Mouse (Mus musculus): ENCODE measurements around the gene Epb41l2. TPM values are rescaled to one million over a fixed set of nuclear protein-coding genes. Genes with fewer than 3 reads are reported as not detected.

Gene Epb41l2
- polyA plus RNA-seq, 1 experiment from 2014 or later, result 46.3 TPM

DNA sequence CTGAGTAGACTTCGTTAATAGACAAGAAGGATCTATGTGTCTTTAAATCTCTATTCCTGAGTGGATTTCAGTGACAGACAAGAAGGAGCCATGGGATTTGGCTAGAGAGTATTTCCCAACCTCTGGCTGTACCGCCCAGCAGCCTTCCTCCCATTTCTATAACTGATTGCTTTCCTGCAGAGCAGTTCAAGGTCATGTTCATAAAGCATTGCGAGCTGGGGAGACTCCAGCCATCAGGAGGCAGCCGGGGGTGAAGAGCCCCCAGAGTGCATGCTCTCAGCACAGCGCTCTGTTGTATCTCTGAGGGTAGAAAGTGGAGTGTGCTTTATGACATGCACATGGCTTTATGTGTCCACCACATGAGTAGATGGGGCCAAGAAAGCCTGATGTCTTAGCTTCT is 123.2 kb downstream of the Epb41l2 start:
- H3K36me3 ChIP-seq (ENCODE audit: control insufficient read depth, insufficient read depth, low read length), result peaks cover 13% of the 10 kb centered on the region
- H3K4me1 ChIP-seq (replicated peaks; ENCODE audit: control insufficient read depth, insufficient read depth, low read length), result 0 out of 2 replicates have a peak, but pooled peaks cover 4% of the 10 kb centered on the region
- no peaks in the 10 kb centered on the region for H3K9me3 ChIP-seq (ENCODE audit: control insufficient read depth, low read length)
- no peak overlapping the region for H3K4me2 ChIP-seq (ENCODE audit: low read length)
- H3K27ac ChIP-seq (ENCODE audit: low read depth), result no peak overlapping the region
- 53% methylated on average over 5 of the region's 5 CpGs for WGBS
- no peak for DNase-seq (ENCODE audit: low spot score)
- H3K9ac ChIP-seq (ENCODE audit: low read length), result no peak overlapping the region
- no peak for ATAC-seq (replicated peaks; ENCODE audit: low FRiP score, low TSS enrichment, low read depth)
- no peaks in the 10 kb centered on the region for H3K27me3 ChIP-seq (replicated peaks; ENCODE audit: control insufficient read depth, insufficient read depth, low read length)
- no peak overlapping the region for H3K4me3 ChIP-seq (ENCODE audit: low read depth, low read length)

- Histone ChIP-seq H3K27me3 (replicated peaks; ENCODE audit: control insufficient read depth, insufficient read depth, low read length) (no peaks in the 10 kb centered on the region), H3K9me3 (ENCODE audit: control insufficient read depth, low read length) (no peaks in the 10 kb centered on the region), H3K36me3 (ENCODE audit: control insufficient read depth, insufficient read depth, low read length) (peaks cover 6% of the 10 kb centered on the region), H3K4me1 (replicated peaks; ENCODE audit: control insufficient read depth, insufficient read depth, low read length) (no peaks in the 10 kb centered on the region), H3K27ac (ENCODE audit: low read depth) (no peak overlapping the region), H3K4me2 (ENCODE audit: low read length) (no peak overlapping the region), H3K9ac (ENCODE audit: low read length) (no peak overlapping the region), H3K4me3 (ENCODE audit: low read depth, low read length) (no peak overlapping the region)
- ATAC-seq (replicated peaks; ENCODE audit: low FRiP score, low TSS enrichment, low read depth) (0 out of 2 replicates have a peak, but pooled peaks have one; percentile 55), DNase-seq (ENCODE audit: low spot score) (peak; percentile 83)
- WGBS, result 7% methylated on average over 1 of the region's 1 CpGs
Measured at GRCm38 (mm10) chr10:25488456-25488855, 128.9 kb downstream of the Epb41l2 start.

- no peak overlapping the region for H3K27ac ChIP-seq (ENCODE audit: low read depth)
- no peak overlapping the region for H3K4me3 ChIP-seq (ENCODE audit: low read depth, low read length)
- WGBS, result 71% methylated on average over 10 of the region's 10 CpGs
- no peaks in the 10 kb centered on the region for H3K9me3 ChIP-seq (ENCODE audit: control insufficient read depth, low read length)
- no peak overlapping the region for H3K9ac ChIP-seq (ENCODE audit: low read length)
- no peaks in the 10 kb centered on the region for H3K4me1 ChIP-seq (replicated peaks; ENCODE audit: control insufficient read depth, insufficient read depth, low read length)
- DNase-seq (ENCODE audit: low spot score) (no peak), ATAC-seq (replicated peaks; ENCODE audit: low FRiP score, low TSS enrichment, low read depth) (no peak)
- peaks cover 19% of the 10 kb centered on the region for H3K36me3 ChIP-seq (ENCODE audit: control insufficient read depth, insufficient read depth, low read length)
- H3K27me3 ChIP-seq (replicated peaks; ENCODE audit: control insufficient read depth, insufficient read depth, low read length), result no peaks in the 10 kb centered on the region
- no peak overlapping the region for H3K4me2 ChIP-seq (ENCODE audit: low read length)
Measured at GRCm38 (mm10) chr10:25499323-25500071, 139.9 kb downstream of the Epb41l2 start.

GRCm38 (mm10) chr10:25503250-25503649 is 143.7 kb downstream of the Epb41l2 start:
- no peak overlapping the region for H3K4me2 ChIP-seq (ENCODE audit: low read length)
- WGBS, result 52% methylated on average over 5 of the region's 5 CpGs
- ATAC-seq (replicated peaks; ENCODE audit: low FRiP score, low TSS enrichment, low read depth) (no peak), DNase-seq (ENCODE audit: low spot score) (no peak)
- H3K27me3 ChIP-seq (replicated peaks; ENCODE audit: control insufficient read depth, insufficient read depth, low read length), result no peaks in the 10 kb centered on the region
- no peak overlapping the region for H3K4me3 ChIP-seq (ENCODE audit: low read depth, low read length)
- peaks cover 40% of the 10 kb centered on the region for H3K36me3 ChIP-seq (ENCODE audit: control insufficient read depth, insufficient read depth, low read length)
- H3K9me3 ChIP-seq (ENCODE audit: control insufficient read depth, low read length), result no peaks in the 10 kb centered on the region
- H3K9ac ChIP-seq (ENCODE audit: low read length), result no peak overlapping the region
- no peak overlapping the region for H3K27ac ChIP-seq (ENCODE audit: low read depth)
- no peaks in the 10 kb centered on the region for H3K4me1 ChIP-seq (replicated peaks; ENCODE audit: control insufficient read depth, insufficient read depth, low read length)

- Histone ChIP-seq H3K9me3 (ENCODE audit: control insufficient read depth, low read length) (no peaks in the 10 kb centered on the region), H3K4me2 (ENCODE audit: low read length) (no peak overlapping the region), H3K4me3 (ENCODE audit: low read depth, low read length) (no peak overlapping the region), H3K36me3 (ENCODE audit: control insufficient read depth, insufficient read depth, low read length) (peaks cover 9% of the 10 kb centered on the region), H3K9ac (ENCODE audit: low read length) (no peak overlapping the region), H3K27me3 (replicated peaks; ENCODE audit: control insufficient read depth, insufficient read depth, low read length) (no peaks in the 10 kb centered on the region), H3K27ac (ENCODE audit: low read depth) (no peak overlapping the region), H3K4me1 (replicated peaks; ENCODE audit: control insufficient read depth, insufficient read depth, low read length) (no peaks in the 10 kb centered on the region)
- 71% methylated on average over 1 of the region's 1 CpGs for WGBS
- no peak for ATAC-seq (replicated peaks; ENCODE audit: low FRiP score, low TSS enrichment, low read depth)
- no peak for DNase-seq (ENCODE audit: low spot score)
Measured at GRCm38 (mm10) chr10:25513821-25514220, 154.2 kb downstream of the Epb41l2 start.

DNA sequence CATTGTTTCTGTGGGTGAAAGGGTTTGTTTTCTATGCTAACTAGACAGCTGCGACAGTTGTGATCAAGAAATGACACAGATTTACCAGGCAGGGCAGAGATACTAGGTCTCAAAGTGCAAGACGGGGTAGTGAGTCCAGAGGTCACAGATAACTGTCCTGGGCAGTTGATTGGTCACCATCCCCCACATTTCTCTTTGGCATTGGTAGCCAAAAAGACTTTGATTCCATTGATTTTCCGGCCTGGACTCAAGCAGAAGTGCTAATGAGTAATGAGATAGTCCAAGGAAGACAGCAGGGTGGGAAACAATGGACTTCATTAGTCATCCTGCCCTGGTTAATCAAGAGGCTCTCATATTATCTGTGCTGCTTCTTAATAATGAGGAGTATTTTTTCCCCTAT is 160.4 kb downstream of the Epb41l2 start:
- Histone ChIP-seq H3K36me3 (ENCODE audit: control insufficient read depth, insufficient read depth, low read length) (peaks cover 17% of the 10 kb centered on the region), H3K4me3 (ENCODE audit: low read depth, low read length) (no peak overlapping the region), H3K9ac (ENCODE audit: low read length) (no peak overlapping the region), H3K9me3 (ENCODE audit: control insufficient read depth, low read length) (no peaks in the 10 kb centered on the region), H3K27ac (ENCODE audit: low read depth) (no peak overlapping the region), H3K4me2 (ENCODE audit: low read length) (no peak overlapping the region), H3K27me3 (replicated peaks; ENCODE audit: control insufficient read depth, insufficient read depth, low read length) (no peaks in the 10 kb centered on the region), H3K4me1 (replicated peaks; ENCODE audit: control insufficient read depth, insufficient read depth, low read length) (no peaks in the 10 kb centered on the region)
- DNase-seq (ENCODE audit: low spot score) (peak; percentile 43), ATAC-seq (replicated peaks; ENCODE audit: low FRiP score, low TSS enrichment, low read depth) (no peak; the same call in 1 of the 2 replicates)
- 83% methylated on average over 3 of the region's 3 CpGs for WGBS

DNA sequence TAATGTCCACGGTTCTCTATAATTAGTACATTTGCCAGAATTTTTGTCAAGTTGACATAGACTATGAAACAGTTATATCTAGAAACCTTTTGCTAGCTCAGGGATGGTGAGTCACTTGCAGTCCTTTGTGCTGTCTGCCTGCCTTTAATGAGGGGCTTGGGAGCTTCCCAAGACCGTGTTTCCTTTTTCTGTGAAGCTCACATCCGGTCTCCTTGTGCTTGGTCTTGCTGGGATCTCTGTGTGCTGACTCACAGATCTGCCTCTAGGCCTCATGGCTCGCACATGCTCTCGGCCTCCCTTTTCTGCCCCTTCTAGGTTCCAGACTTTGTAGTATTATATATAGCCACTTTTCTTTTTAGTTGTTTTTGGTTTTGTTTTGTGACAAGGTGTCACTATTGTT is 160.8 kb downstream of the Epb41l2 start:
- Histone ChIP-seq H3K4me3 (ENCODE audit: low read depth, low read length) (no peak overlapping the region), H3K4me1 (replicated peaks; ENCODE audit: control insufficient read depth, insufficient read depth, low read length) (no peaks in the 10 kb centered on the region), H3K27ac (ENCODE audit: low read depth) (no peak overlapping the region), H3K9ac (ENCODE audit: low read length) (no peak overlapping the region), H3K36me3 (ENCODE audit: control insufficient read depth, insufficient read depth, low read length) (peaks cover 17% of the 10 kb centered on the region), H3K27me3 (replicated peaks; ENCODE audit: control insufficient read depth, insufficient read depth, low read length) (no peaks in the 10 kb centered on the region), H3K4me2 (ENCODE audit: low read length) (no peak overlapping the region), H3K9me3 (ENCODE audit: control insufficient read depth, low read length) (no peaks in the 10 kb centered on the region)
- no peak for DNase-seq (ENCODE audit: low spot score)
- no peak; the same call in 1 of the 2 replicates for ATAC-seq (replicated peaks; ENCODE audit: low FRiP score, low TSS enrichment, low read depth)
- WGBS, result 88% methylated on average over 5 of the region's 5 CpGs

- H3K36me3 ChIP-seq (ENCODE audit: control insufficient read depth, insufficient read depth, low read length), result peaks cover 14% of the 10 kb centered on the region
- no peak overlapping the region for H3K4me3 ChIP-seq (ENCODE audit: low read depth, low read length)
- ATAC-seq (replicated peaks; ENCODE audit: low FRiP score, low TSS enrichment, low read depth) (no peak), DNase-seq (ENCODE audit: low spot score) (peak; percentile 27)
- H3K27ac ChIP-seq (ENCODE audit: low read depth), result no peak overlapping the region
- H3K4me1 ChIP-seq (replicated peaks; ENCODE audit: control insufficient read depth, insufficient read depth, low read length), result no peaks in the 10 kb centered on the region
- H3K4me2 ChIP-seq (ENCODE audit: low read length), result no peak overlapping the region
- 89% methylated on average over 8 of the region's 8 CpGs for WGBS
- no peaks in the 10 kb centered on the region for H3K27me3 ChIP-seq (replicated peaks; ENCODE audit: control insufficient read depth, insufficient read depth, low read length)
- H3K9ac ChIP-seq (ENCODE audit: low read length), result no peak overlapping the region
- no peaks in the 10 kb centered on the region for H3K9me3 ChIP-seq (ENCODE audit: control insufficient read depth, low read length)
Measured at GRCm38 (mm10) chr10:25523727-25524126, 164.1 kb downstream of the Epb41l2 start.

DNA sequence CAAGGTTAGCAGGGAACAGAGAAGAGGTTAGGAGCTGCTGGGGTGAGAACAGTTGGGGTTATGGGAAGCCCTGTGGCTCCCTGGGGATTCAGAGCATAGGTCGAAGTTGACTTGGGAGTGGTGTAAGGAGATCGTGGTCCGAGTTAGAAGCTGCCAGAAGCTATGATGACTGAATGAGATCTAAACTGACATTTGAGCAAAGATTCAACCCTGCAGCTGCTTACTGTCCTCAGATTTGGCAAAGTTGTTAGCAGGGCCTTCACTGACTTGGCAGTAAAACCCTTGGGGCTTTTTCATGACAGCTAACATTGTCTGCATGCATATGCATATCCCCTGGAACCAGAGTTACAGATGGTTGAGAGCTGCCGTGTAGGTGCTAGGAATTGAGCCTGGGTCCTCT is 166.6 kb downstream of the Epb41l2 start:
- H3K36me3 ChIP-seq (ENCODE audit: control insufficient read depth, insufficient read depth, low read length), result peaks cover 14% of the 10 kb centered on the region
- no peaks in the 10 kb centered on the region for H3K4me1 ChIP-seq (replicated peaks; ENCODE audit: control insufficient read depth, insufficient read depth, low read length)
- no peak overlapping the region for H3K9ac ChIP-seq (ENCODE audit: low read length)
- ATAC-seq (replicated peaks; ENCODE audit: low FRiP score, low TSS enrichment, low read depth) (no peak), DNase-seq (ENCODE audit: low spot score) (peak; percentile 25)
- H3K4me2 ChIP-seq (ENCODE audit: low read length), result no peak overlapping the region
- 76% methylated on average over 4 of the region's 4 CpGs for WGBS
- no peak overlapping the region for H3K4me3 ChIP-seq (ENCODE audit: low read depth, low read length)
- H3K27me3 ChIP-seq (replicated peaks; ENCODE audit: control insufficient read depth, insufficient read depth, low read length), result no peaks in the 10 kb centered on the region
- no peaks in the 10 kb centered on the region for H3K9me3 ChIP-seq (ENCODE audit: control insufficient read depth, low read length)
- H3K27ac ChIP-seq (ENCODE audit: low read depth), result no peak overlapping the region
